24 mouse cellular contexts compared by ENCODE assay signal in the genomic region with DNA sequence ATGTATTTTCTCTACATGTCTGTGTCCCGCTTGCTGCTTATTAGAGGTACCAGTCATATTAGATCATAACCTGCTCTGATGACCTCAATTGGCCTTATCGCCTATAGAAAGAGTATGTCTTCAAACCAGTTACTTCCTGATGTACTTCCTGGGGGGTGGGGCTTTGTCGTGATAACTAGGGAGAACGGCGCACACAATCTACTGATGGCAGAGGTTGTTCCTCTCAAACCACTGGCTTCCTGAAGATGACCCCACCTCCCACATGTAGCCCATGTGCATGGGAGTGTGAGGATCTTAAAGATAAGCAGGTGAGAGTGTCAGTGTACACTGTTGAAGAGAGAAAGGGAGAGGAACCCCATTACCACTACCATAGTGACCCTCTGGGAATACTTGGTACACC.
A peak's percentile ranks its signal among the peaks of the same experiment; 100 is the strongest.
DNase-seq lines count a peak whose midpoint lies in the region; ATAC-seq and TF ChIP-seq lines count a peak whose summit lies in the region.
"Had no signal": no experiment of that assay in that cellular context is flagged by ENCODE, and none has a peak within 500 bp of the region (broad histone marks: within the 10 kb centered on the region; RNA-seq: fewer than 3 reads in every experiment).

No protein-coding gene starts in this region.

- no peak for TF ChIP-seq EP300 in MEL (IDR thresholded peaks at IDR 0.05; ENCODE audit: low read depth in 1 of 2, low read length in 2 of 2)
- TF ChIP-seq EP300 in liver, embryonic 14.5 days (IDR thresholded peaks at IDR 0.05; ENCODE audit: low read depth), result no peak

- H3K9ac ChIP-seq in MEL (ENCODE audit: control insufficient read depth, low read depth, low read length, poor library complexity, severe bottlenecking), result no peak overlapping the region
- H3K9ac ChIP-seq in liver, embryonic 14.5 days (replicated peaks), result no peak overlapping the region
- H3K9ac ChIP-seq in midbrain, postnatal 0 days (replicated peaks; ENCODE audit: low read length, poor library complexity, severe bottlenecking), result no peak overlapping the region
- H3K9ac ChIP-seq: embryonic facial prominence, embryonic 15.5 days; heart, embryonic 15.5 days; hindbrain, embryonic 15.5 days had no signal

- no peaks in the 10 kb centered on the region for H3K4me1 ChIP-seq in MEL (ENCODE audit: control insufficient read depth in 1 of 2, insufficient read depth in 2 of 2, low read length in 2 of 2)
- peaks cover 0 to 7% of the 10 kb centered on the region in 2 experiments; a peak in 1 of 4 replicates for H3K4me1 ChIP-seq in liver, embryonic 14.5 days (replicated peaks; ENCODE audit: control insufficient read depth in 2 of 2, insufficient read depth in 2 of 2, low read length in 1 of 2)
- no peaks in the 10 kb centered on the region for H3K4me1 ChIP-seq in midbrain, postnatal 0 days (ENCODE audit: insufficient read depth, low read length)
- H3K4me1 ChIP-seq: embryonic facial prominence, embryonic 15.5 days; heart, embryonic 15.5 days; hindbrain, embryonic 15.5 days had no signal

- peak; percentile 45 for ATAC-seq in granulocyte monocyte progenitor cell, adult 5-6 weeks (replicated peaks; ENCODE audit: poor library complexity, severe bottlenecking)
- peak; percentile 13; the same call in 1 of the 2 replicates for ATAC-seq in liver, embryonic 14.5 days (ENCODE audit: insufficient read depth)
- no peak for ATAC-seq in midbrain, postnatal 0 days (ENCODE audit: low FRiP score)
- ATAC-seq: activated CD4-positive, CD25-positive, alpha-beta regulatory T cell, adult 4 months; forebrain, embryonic 14.5 days; Patski had no signal

- TF ChIP-seq RAD21 in MEL (IDR thresholded peaks at IDR 0.05; ENCODE audit: low read depth, low read length), result no peak

- no peak overlapping the region for H3K4me2 ChIP-seq in liver, embryonic 14.5 days (ENCODE audit: low read depth)
- H3K4me2 ChIP-seq in midbrain, postnatal 0 days (ENCODE audit: low read depth, low read length, poor library complexity, severe bottlenecking), result no peak overlapping the region
- H3K4me2 ChIP-seq: embryonic facial prominence, embryonic 15.5 days; heart, embryonic 15.5 days; hindbrain, embryonic 15.5 days had no signal

- peak; percentile 2 for DNase-seq in MEL (ENCODE audit: low read depth, low spot score)
- DNase-seq in liver, embryonic 14.5 days (ENCODE audit: low read depth in 3 of 3, low spot score in 3 of 3), result no peak
- no peak for DNase-seq in thymus, postnatal 36 days
- no peak for DNase-seq in midbrain, postnatal 0 days (ENCODE audit: low spot score)
- no peak for DNase-seq in layer of hippocampus, adult 11-12 months (ENCODE audit: low spot score)
- DNase-seq: adrenal gland, postnatal 14 days; cerebellum, adult 11-12 months; cerebellum, adult 9-11 months; embryo, embryonic 11 days; gastrocnemius, adult 2 months; gastrocnemius, postnatal 25 days; heart, adult 18-20 months; heart, postnatal 14 days had no signal

- H3K36me3 ChIP-seq in MEL (ENCODE audit: control insufficient read depth in 1 of 2, insufficient read depth in 2 of 2, low read length in 2 of 2), result no peaks in the 10 kb centered on the region
- no peaks in the 10 kb centered on the region for H3K36me3 ChIP-seq in liver, embryonic 14.5 days (replicated peaks; ENCODE audit: control insufficient read depth, insufficient read depth, low read depth)
- H3K36me3 ChIP-seq in midbrain, postnatal 0 days (ENCODE audit: insufficient read depth, low read length), result no peaks in the 10 kb centered on the region
- H3K36me3 ChIP-seq: embryonic facial prominence, embryonic 15.5 days; forebrain, embryonic 10.5 days; heart, embryonic 10.5 days; heart, embryonic 15.5 days; hindbrain, embryonic 10.5 days; hindbrain, embryonic 15.5 days had no signal

- H3K27ac ChIP-seq in MEL (ENCODE audit: control insufficient read depth, low read depth, low read length), result no peak overlapping the region
- H3K27ac ChIP-seq in liver, embryonic 14.5 days, result no peak overlapping the region
- no peak overlapping the region for H3K27ac ChIP-seq in midbrain, postnatal 0 days (ENCODE audit: low read depth, low read length)
- H3K27ac ChIP-seq: embryonic facial prominence, embryonic 15.5 days; forebrain, embryonic 10.5 days; gastrocnemius, adult 2 months; heart, embryonic 10.5 days; heart, embryonic 15.5 days; hindbrain, embryonic 10.5 days; hindbrain, embryonic 15.5 days had no signal

- no peak overlapping the region for H3K4me3 ChIP-seq in MEL (ENCODE audit: control insufficient read depth in 1 of 2, insufficient read depth in 1 of 2, low read depth in 2 of 2, low read length in 2 of 2)
- no peak overlapping the region for H3K4me3 ChIP-seq in liver, embryonic 14.5 days (ENCODE audit: insufficient read depth in 1 of 2, low read depth in 2 of 2, low read length in 2 of 2)
- H3K4me3 ChIP-seq in midbrain, postnatal 0 days (ENCODE audit: low read depth, low read length), result no peak overlapping the region
- H3K4me3 ChIP-seq: embryonic facial prominence, embryonic 15.5 days; erythroblast, embryonic 14.5 days; forebrain, embryonic 10.5 days; gastrocnemius, adult 2 months; heart, embryonic 10.5 days; heart, embryonic 15.5 days; hindbrain, embryonic 10.5 days; hindbrain, embryonic 15.5 days had no signal

- TF ChIP-seq POLR2A in MEL (IDR thresholded peaks at IDR 0.05; ENCODE audit: control insufficient read depth in 1 of 2, insufficient read depth in 1 of 2, low read depth in 1 of 2, low read length in 2 of 2, poor library complexity in 1 of 2), result no peak

- H3K27me3 ChIP-seq in MEL (ENCODE audit: control insufficient read depth in 1 of 2, insufficient read depth in 2 of 2, low read length in 2 of 2), result no peaks in the 10 kb centered on the region
- no peaks in the 10 kb centered on the region for H3K27me3 ChIP-seq in liver, embryonic 14.5 days (ENCODE audit: control insufficient read depth, insufficient read depth, low read length)
- H3K27me3 ChIP-seq in midbrain, postnatal 0 days (ENCODE audit: insufficient read depth, low read length), result no peaks in the 10 kb centered on the region
- H3K27me3 ChIP-seq: embryonic facial prominence, embryonic 15.5 days; heart, embryonic 15.5 days; hindbrain, embryonic 15.5 days; Patski had no signal

- TF ChIP-seq CTCF in MEL (IDR thresholded peaks at IDR 0.05 in 2 of 3, conservative IDR thresholded peaks at IDR 0.05 in 1 of 3; ENCODE audit: control insufficient read depth in 1 of 3, insufficient read depth in 1 of 3, low read depth in 2 of 3, low read length in 3 of 3, poor library complexity in 1 of 3, severe bottlenecking in 1 of 3), result no peak
- no peak for TF ChIP-seq CTCF in liver, embryonic 14.5 days (IDR thresholded peaks at IDR 0.05; ENCODE audit: low read depth)
- TF ChIP-seq CTCF in midbrain, postnatal 0 days (IDR thresholded peaks at IDR 0.05), result no peak

- no peaks in the 10 kb centered on the region for H3K79me2 ChIP-seq in MEL (ENCODE audit: control insufficient read depth, insufficient read depth, low read length, poor library complexity)

- no peaks in the 10 kb centered on the region for H3K9me3 ChIP-seq in MEL (replicated peaks; ENCODE audit: insufficient read depth, low read length)
- H3K9me3 ChIP-seq in liver, embryonic 14.5 days (ENCODE audit: control insufficient read depth, low read length), result no peaks in the 10 kb centered on the region
- H3K9me3 ChIP-seq in midbrain, postnatal 0 days (ENCODE audit: low read length), result no peaks in the 10 kb centered on the region
- H3K9me3 ChIP-seq: embryonic facial prominence, embryonic 15.5 days; forebrain, embryonic 10.5 days; heart, embryonic 10.5 days; heart, embryonic 15.5 days; hindbrain, embryonic 10.5 days; hindbrain, embryonic 15.5 days had no signal

- WGBS in liver, embryonic 14.5 days (ENCODE audit: insufficient replicate concordance), result 12% methylated on average over 5 of the region's 5 CpGs
- WGBS in midbrain, postnatal 0 days, result 89% methylated on average over 5 of the region's 5 CpGs

TF ChIP-seq in MEL, 35 proteins besides CTCF, POLR2A, EP300 and RAD21:
- TF ChIP-seq KAT2A (conservative IDR thresholded peaks at IDR 0.05; ENCODE audit: low read depth, low read length) (no peak), SIN3A (IDR thresholded peaks at IDR 0.05; ENCODE audit: low read length) (no peak), MEF2A (IDR thresholded peaks at IDR 0.05; ENCODE audit: extremely low read depth, insufficient replicate concordance, low read depth, low read length, poor library complexity, severe bottlenecking) (no peak), CHD2 (IDR thresholded peaks at IDR 0.05; ENCODE audit: low read length) (no peak), CHD1 (IDR thresholded peaks at IDR 0.05; ENCODE audit: low read depth, low read length) (no peak), HCFC1 (IDR thresholded peaks at IDR 0.05; ENCODE audit: low read depth, low read length) (no peak), ETS1 (IDR thresholded peaks at IDR 0.05; ENCODE audit: low read depth, low read length) (no peak), POLR2AphosphoS5 (IDR thresholded peaks at IDR 0.05; ENCODE audit: borderline replicate concordance, low read depth, low read length) (no peak), ZMIZ1 (IDR thresholded peaks at IDR 0.05; ENCODE audit: low read depth, low read length) (no peak)
